10 mouse cellular contexts compared by ENCODE assay signal in genomic region chr11:117871911-117872584, GRCm38 (mm10). TPM values are rescaled to one million over a fixed set of nuclear protein-coding genes. Genes with fewer than 3 reads are reported as not detected.
DNase-seq lines count a peak whose midpoint lies in the region; ATAC-seq lines count a peak whose summit lies in the region.
"Had no signal": no experiment of that assay in that cellular context is flagged by ENCODE, and none has a peak within 500 bp of the region (broad histone marks: within the 10 kb centered on the region; RNA-seq: fewer than 3 reads in every experiment).

No protein-coding gene starts in this region.

- H3K36me3 ChIP-seq in heart, embryonic 13.5 days: no peaks in the 10 kb centered on the region
- H3K36me3 ChIP-seq in lung, embryonic 16.5 days (ENCODE audit: control insufficient read depth, insufficient read depth, low read length): no peaks in the 10 kb centered on the region

- H3K27ac ChIP-seq in heart, embryonic 13.5 days (replicated peaks): no peak overlapping the region
- no peak overlapping the region for H3K27ac ChIP-seq in lung, embryonic 16.5 days (ENCODE audit: low read length)

- no peak overlapping the region for H3K4me3 ChIP-seq in heart, embryonic 13.5 days
- H3K4me3 ChIP-seq in lung, embryonic 16.5 days (ENCODE audit: low read length): no peak overlapping the region

- H3K9me3 ChIP-seq in heart, embryonic 13.5 days: no peaks in the 10 kb centered on the region
- H3K9me3 ChIP-seq in lung, embryonic 16.5 days (ENCODE audit: control insufficient read depth, low read length): no peaks in the 10 kb centered on the region

- ATAC-seq in heart, embryonic 13.5 days (ENCODE audit: extremely low read depth, insufficient number of reproducible peaks, low FRiP score, low TSS enrichment): no peak
- peak; percentile 77 for ATAC-seq in activated CD4-positive, CD25-positive, alpha-beta regulatory T cell, adult 4 months
- no peak for ATAC-seq in lung, embryonic 16.5 days (ENCODE audit: low read depth)

- peaks cover 44% of the 10 kb centered on the region for H3K4me1 ChIP-seq in heart, embryonic 13.5 days
- H3K4me1 ChIP-seq in lung, embryonic 16.5 days (replicated peaks; ENCODE audit: control insufficient read depth, insufficient read depth, low read length): peaks cover 12% of the 10 kb centered on the region; the same call in 1 of the 2 replicates

- WGBS in heart, embryonic 13.5 days: 59% methylated on average over 12 of the region's 12 CpGs
- WGBS in lung, embryonic 16.5 days: 59% methylated on average over 12 of the region's 12 CpGs

- H3K4me2 ChIP-seq in heart, embryonic 13.5 days: peak overlapping the region; percentile 94; the same call in 1 of the 2 replicates
- H3K4me2 ChIP-seq in lung, embryonic 16.5 days (ENCODE audit: low read depth, low read length): peak overlapping the region; percentile 99; the same call in 1 of the 2 replicates

- peaks cover 9% of the 10 kb centered on the region for H3K27me3 ChIP-seq in heart, embryonic 13.5 days (replicated peaks)
- H3K27me3 ChIP-seq in lung, embryonic 16.5 days (ENCODE audit: control insufficient read depth, insufficient read depth, low read depth, low read length): no peaks in the 10 kb centered on the region

- DNase-seq in heart, postnatal 4 days: no peak
- peak; percentile 45 to 63 for DNase-seq in spleen, postnatal 10 days (ENCODE audit: low spot score in 2 of 2)
- DNase-seq in layer of hippocampus, adult 9-10 months (ENCODE audit: low spot score): no peak
- no peak for DNase-seq in embryo, embryonic 9.5 days (ENCODE audit: extremely low spot score)
- no peak for DNase-seq in right cerebral cortex, postnatal 36 days (ENCODE audit: low spot score in 2 of 2)

- no peak overlapping the region for H3K9ac ChIP-seq in heart, embryonic 13.5 days
- no peak overlapping the region for H3K9ac ChIP-seq in lung, embryonic 16.5 days (ENCODE audit: low read length)

RNA-seq across cellular contexts. Expression of gene Tha1, which starts 1.2 kb away (rescaled TPM):
- polyA plus RNA-seq in heart, embryonic 13.5 days (2015; fragmentation: Nextera tagmentation; extraction: Ambion mirVana): 4.6 and 5.4 TPM in 2 replicates
- total RNA-seq in heart, postnatal 4 days (2021): 1 to 10 TPM; 3.3 to 4.0 TPM
- polyA plus RNA-seq in activated CD4-positive, CD25-positive, alpha-beta regulatory T cell, adult 4 months (2017; shearing (Covaris generic)): 10 to 100 TPM; 12.8 to 17.7 TPM
- 4.6 and 5.0 TPM in 2 replicates for polyA plus RNA-seq in lung, embryonic 16.5 days (2015; fragmentation: Nextera tagmentation; extraction: Ambion mirVana)

RNA-seq across cellular contexts. Expression of gene Tmem235, which starts 11.5 kb away (rescaled TPM):
- polyA plus RNA-seq in heart, embryonic 13.5 days (2015; fragmentation: Nextera tagmentation; extraction: Ambion mirVana): not detected in 2 replicates
- under 1 TPM in 1 of 2 experiments, not detected in 1; 0.18 TPM for total RNA-seq in heart, postnatal 4 days (2021)
- polyA plus RNA-seq in activated CD4-positive, CD25-positive, alpha-beta regulatory T cell, adult 4 months (2017; shearing (Covaris generic)): not detected
- polyA plus RNA-seq in lung, embryonic 16.5 days (2015; fragmentation: Nextera tagmentation; extraction: Ambion mirVana): not detected in 2 replicates
- total RNA-seq: common myeloid progenitor, adult 5-6 weeks; layer of hippocampus, postnatal 25 days had no signal

RNA-seq across cellular contexts. Expression of gene Birc5, which starts 23.0 kb away (rescaled TPM):
- 228 and 260 TPM in 2 replicates for polyA plus RNA-seq in heart, embryonic 13.5 days (2015; fragmentation: Nextera tagmentation; extraction: Ambion mirVana)
- 10 to 100 TPM; 63.1 to 69.1 TPM for total RNA-seq in heart, postnatal 4 days (2021)
- polyA plus RNA-seq in activated CD4-positive, CD25-positive, alpha-beta regulatory T cell, adult 4 months (2017; shearing (Covaris generic)): 100 to 1,000 TPM in 1 of 2 experiments, 10 to 100 TPM in 1; 88.3 to 110 TPM
- polyA plus RNA-seq in lung, embryonic 16.5 days (2015; fragmentation: Nextera tagmentation; extraction: Ambion mirVana): 312 and 336 TPM in 2 replicates

RNA-seq across cellular contexts. Expression of gene Tk1, which starts 46.2 kb away (rescaled TPM):
- polyA plus RNA-seq in heart, embryonic 13.5 days (2015; fragmentation: Nextera tagmentation; extraction: Ambion mirVana): 97.6 and 109 TPM in 2 replicates
- 10 to 100 TPM; 93.1 to 99.2 TPM for total RNA-seq in heart, postnatal 4 days (2021)
- 10 to 100 TPM; 52.4 to 88.7 TPM for polyA plus RNA-seq in activated CD4-positive, CD25-positive, alpha-beta regulatory T cell, adult 4 months (2017; shearing (Covaris generic))
- 130 and 131 TPM in 2 replicates for polyA plus RNA-seq in lung, embryonic 16.5 days (2015; fragmentation: Nextera tagmentation; extraction: Ambion mirVana)

RNA-seq across cellular contexts. Expression of gene Afmid, which starts 46.3 kb away (rescaled TPM):
- polyA plus RNA-seq in heart, embryonic 13.5 days (2015; fragmentation: Nextera tagmentation; extraction: Ambion mirVana): 12.6 and 12.7 TPM in 2 replicates
- total RNA-seq in heart, postnatal 4 days (2021): 10 to 100 TPM; 15.3 to 15.5 TPM
- polyA plus RNA-seq in activated CD4-positive, CD25-positive, alpha-beta regulatory T cell, adult 4 months (2017; shearing (Covaris generic)): 10 to 100 TPM; 23.5 to 24.7 TPM
- 4.9 and 5.4 TPM in 2 replicates for polyA plus RNA-seq in lung, embryonic 16.5 days (2015; fragmentation: Nextera tagmentation; extraction: Ambion mirVana)

Comparison
In these comparisons a context has a peak if more than half of its experiments do, and no peak if none do; other contexts are left out.
1. DNase-seq: peak in spleen, postnatal 10 days (2 of 2); none in heart, postnatal 4 days (single experiment), layer of hippocampus, adult 9-10 months (single experiment), embryo, embryonic 9.5 days (single experiment) and right cerebral cortex, postnatal 36 days (0 of 2).